Mouse (Mus musculus): Measurements from ENCODE around the gene Zfp658.

The Zfp658 gene

DNA sequence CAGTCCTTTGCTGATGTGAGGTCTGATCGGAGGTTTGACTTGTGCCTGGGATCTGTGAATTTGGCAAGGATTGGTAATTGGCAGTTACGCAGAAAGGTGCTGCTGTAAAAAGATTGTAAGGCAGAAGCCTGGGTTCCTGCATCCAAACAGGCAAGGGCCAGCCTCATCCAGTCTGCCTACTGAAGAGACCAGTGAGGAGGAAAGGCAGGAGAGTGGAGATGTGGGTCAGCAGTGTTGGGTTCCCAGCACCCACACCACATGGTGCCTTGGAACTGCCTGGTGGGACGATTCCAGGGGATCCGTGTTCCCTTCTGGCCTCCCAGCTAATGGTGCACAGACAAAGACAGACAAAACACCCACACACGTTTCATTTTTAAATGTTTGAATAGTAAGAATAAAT, 18.5 kb downstream of the Zfp658 start:
- DNase-seq (ENCODE audit: low spot score), result no peak

DNA sequence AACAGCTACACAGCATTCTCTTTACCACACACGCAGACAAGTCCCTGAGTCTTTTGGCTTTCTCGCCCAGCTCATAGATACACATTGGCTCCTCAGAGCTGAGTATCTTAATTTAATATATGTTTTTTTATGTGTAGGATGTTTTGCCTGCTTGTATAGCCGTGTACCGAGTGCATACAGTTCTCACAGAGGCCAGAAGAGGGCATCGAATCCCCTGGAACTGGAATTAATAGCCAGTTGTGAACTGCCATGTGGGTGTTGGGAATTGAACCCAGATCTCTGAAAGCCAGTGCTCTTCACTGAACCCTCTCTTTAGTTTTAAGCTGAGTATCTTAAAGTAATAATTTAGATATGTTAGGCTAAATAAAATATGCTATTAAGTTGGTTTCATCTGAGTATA, 22.7 kb downstream of the Zfp658 start:
- no peak for DNase-seq (ENCODE audit: low spot score)

DNA sequence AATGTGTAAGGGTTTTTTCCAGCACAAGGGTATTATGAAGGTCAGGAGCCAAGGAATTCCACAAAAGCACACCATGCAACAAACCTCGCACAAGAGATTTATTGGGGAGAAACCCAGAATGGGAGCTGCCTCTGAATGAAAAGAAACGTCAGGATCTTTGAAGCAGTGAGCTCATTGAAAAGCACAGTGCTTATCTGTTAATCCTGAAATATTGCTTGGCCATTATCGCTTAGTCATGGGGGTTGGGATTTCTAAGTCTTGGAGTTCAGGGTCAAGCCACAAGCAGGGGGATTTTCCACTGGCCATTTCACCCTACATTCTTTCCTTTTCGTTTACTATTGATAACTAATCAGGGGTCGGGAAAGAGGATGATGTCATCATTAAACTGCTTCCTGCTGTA, 39.8 kb downstream of the Zfp658 start:
- no peak for DNase-seq (ENCODE audit: low spot score)

DNA sequence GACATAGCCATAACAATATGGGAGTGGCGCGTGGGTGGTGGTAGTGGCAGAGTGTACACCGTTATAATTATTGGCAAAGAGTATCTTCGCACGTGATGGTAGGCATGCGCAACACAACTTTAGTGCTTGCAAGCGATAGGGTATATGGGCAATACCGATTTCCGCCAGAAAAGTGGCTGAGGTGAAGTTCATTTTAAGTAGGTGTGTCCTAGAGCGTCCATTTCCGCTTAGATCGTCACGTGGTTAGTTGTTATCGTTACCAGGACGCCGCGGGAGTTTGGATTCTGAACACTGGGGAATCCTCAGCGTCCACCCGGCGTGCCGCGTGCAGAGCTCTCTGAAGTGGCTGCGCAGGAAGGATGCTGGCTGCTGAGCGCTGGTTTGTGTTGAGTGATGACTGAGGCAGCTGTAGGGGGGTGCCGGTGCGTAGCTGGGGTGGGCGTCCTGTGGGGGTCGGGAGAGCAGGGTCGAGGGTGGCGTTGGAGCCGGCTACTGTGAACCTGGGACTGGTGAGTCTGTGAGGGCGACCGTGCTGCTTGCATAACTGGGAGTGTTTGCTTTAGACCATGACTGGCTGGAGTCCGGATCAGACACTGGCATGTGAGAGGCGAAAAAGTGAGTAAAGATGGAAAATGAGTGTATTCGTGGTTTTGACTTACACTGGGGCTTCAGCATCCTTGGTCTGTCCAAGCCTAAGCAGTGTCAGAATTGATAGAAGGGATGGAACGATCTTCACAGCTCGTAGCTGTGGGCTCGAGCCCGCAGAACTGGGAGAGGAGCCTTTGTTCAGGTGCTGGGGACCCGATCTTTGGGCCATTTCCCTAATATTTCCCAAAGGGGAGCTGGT, 45.1 kb downstream of the Zfp658 start, which contains the start of gene Zfp819:
Zfp819 (plus strand) TSS at position 274 of the 847 bp plus-strand sequence.
- no peak for DNase-seq (ENCODE audit: low spot score)

DNA sequence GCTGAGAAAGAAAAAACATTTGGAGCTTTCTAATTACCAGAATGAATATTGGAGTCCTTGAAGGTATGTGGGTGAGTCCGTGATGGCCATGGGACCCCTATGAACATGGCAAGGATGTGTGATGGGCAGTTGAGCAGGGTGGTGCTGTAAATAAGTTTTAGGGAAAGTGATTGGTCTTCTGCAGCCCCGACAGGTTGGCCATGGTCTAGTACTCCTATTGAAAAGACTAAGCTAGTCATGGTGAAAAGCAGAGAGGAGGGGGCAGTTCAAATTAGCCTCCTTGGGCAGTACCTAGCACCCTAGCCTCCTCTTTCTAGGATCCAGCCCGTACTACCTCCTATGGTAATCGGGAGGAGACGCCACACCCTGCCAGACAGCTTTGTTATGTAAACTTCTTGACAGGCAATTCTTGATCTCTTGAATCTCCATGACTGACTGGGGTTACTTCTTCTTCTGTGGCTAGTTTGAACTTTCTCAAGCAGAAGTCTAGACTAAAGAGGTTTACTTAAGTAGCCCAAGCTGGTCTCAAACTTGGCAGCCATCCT, 45.8 kb downstream of the Zfp658 start:
- DNase-seq (ENCODE audit: low spot score), result no peak

DNA sequence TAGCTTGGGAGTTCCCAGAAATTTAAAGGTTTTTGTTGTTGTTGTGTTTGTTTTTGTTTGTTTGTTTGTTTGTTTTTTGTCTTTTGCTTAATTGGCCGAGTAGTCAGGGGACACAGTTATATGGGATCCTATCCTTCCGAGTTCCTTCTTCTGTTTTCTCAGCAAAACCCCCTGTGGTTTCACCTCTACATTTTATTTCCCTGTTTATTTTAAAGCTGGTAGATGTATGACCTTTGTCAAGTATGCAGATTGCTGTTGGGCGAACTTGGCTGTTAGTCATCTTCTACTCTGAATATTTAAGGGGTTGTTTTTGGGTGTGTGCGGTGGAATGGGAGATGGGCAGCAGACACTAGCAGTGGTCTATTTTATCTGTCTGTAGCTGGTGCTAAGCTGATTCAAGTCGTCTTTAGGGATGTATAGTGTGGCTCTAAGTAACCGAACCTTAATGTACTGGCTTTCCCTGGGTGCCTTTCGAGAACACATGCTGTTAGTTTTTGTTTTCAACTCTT, 46.3 kb downstream of the Zfp658 start:
- DNase-seq (ENCODE audit: low spot score), result no peak

DNA sequence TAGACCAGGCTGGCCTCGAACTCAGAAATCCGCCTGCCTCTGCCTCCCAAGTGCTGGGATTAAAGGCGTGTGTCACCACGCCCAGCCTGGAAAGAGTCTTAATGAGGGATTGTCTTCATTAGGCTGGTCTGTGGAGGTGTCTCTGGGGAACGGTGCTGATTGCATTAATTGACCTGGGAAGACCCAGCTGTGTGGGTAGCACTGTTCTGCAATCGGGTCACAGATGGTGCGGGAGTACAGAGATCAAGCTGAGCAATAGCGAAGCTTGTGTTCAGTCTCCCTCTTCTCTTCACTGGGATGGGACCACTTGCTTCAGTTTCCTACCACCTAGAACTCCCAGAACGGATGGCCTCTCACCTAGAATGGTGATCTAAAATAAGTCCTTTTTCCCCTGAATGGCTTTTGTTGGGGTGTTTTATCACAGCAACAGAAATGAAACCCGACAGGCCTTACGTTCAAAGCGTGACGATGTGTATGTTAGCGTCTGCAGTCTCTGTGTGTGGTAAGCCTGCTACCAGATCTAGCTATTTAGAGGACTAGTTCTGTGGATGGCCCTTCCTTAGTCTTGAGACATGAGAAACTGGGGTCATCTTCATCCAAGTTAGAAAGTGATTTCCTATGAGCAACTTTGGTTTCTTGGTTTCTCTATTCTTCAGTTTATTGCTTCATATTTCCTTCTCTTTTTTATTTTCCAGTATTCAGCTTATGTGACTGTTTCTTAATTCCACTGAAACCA, 51.9 kb downstream of the Zfp658 start:
- no peak for DNase-seq (ENCODE audit: low spot score)

DNA sequence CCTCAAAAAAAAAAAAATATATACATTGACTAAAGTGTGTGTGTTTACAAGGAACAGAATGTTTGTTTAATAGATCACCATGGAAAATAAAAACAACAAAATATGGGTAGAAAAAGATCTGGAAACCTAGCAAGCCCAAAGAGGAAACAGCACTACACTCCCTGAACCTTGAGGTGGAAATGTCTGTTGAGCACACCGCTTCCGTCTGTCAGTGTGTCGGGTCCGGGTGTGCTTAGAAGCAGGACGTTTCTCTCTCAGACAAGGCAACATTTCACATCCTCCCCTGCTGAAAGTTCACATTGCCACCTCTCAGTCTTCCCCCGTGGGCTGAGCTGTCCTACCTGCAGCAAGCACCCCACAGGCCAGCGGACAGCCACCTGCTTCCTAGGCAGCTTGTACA, 60.9 kb downstream of the Zfp658 start:
- no peak for DNase-seq (ENCODE audit: low spot score)

DNA sequence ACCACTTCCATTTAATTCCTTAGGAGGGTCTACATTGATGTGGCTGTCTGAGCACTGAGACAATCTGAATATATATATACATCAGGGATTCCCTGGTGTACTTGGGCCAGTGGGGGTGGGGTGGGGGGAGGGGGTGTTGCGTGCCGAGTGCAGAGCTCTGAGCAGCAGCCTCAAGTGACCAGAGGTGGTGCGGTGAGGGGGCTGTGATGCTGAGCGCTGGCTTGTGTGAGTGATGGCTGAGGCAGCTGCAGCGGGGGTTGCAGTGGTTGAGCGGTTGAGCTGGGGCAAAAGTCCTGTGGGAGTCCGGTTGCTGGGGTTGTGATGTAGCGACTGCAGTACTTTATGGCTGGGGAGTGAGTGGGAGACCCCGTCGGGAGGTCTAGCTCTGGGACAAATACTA, 61.8 kb downstream of the Zfp658 start:
- no peak for DNase-seq (ENCODE audit: low spot score)
